Mouse (Mus musculus): ENCODE data around the gene Npdc1. TPM values are rescaled to one million over a fixed set of nuclear protein-coding genes. Genes with fewer than 3 reads are reported as not detected.

Gene Npdc1
- polyA plus RNA-seq, 1 experiment = 107 TPM

- TF ChIP-seq CTCF (IDR thresholded peaks at IDR 0.05; ENCODE audit: borderline replicate concordance, insufficient read depth, low read length) = no peak
- no peak for TF ChIP-seq POLR2A (IDR thresholded peaks at IDR 0.05; ENCODE audit: low read depth, low read length)
- no peak overlapping the region for H3K27ac ChIP-seq (ENCODE audit: insufficient read depth, low read length)
Observed at GRCm38 (mm10) chr2:25441067-25441466, 41.9 kb downstream of the Npdc1 start.

GRCm38 (mm10) chr2:25442682-25443081, 43.5 kb downstream of the Npdc1 start:
- TF ChIP-seq POLR2A (IDR thresholded peaks at IDR 0.05; ENCODE audit: low read depth, low read length) = no peak
- no peak for TF ChIP-seq CTCF (IDR thresholded peaks at IDR 0.05; ENCODE audit: borderline replicate concordance, insufficient read depth, low read length)
- Histone ChIP-seq H3K4me1 (ENCODE audit: control insufficient read depth, insufficient read depth, low read length) (no peaks in the 10 kb centered on the region), H3K4me3 (ENCODE audit: insufficient read depth, low read length) (no peak overlapping the region), H3K27ac (ENCODE audit: insufficient read depth, low read length) (no peak overlapping the region)

More at GRCm38 (mm10) chr2:25441067-25441466, 41.9 kb downstream of the Npdc1 start:
- Histone ChIP-seq H3K4me1 (ENCODE audit: control insufficient read depth, insufficient read depth, low read length) (no peaks in the 10 kb centered on the region), H3K4me3 (ENCODE audit: insufficient read depth, low read length) (no peak overlapping the region)

- Histone ChIP-seq H3K4me3 (ENCODE audit: insufficient read depth, low read length) (no peak overlapping the region), H3K27ac (ENCODE audit: insufficient read depth, low read length) (no peak overlapping the region), H3K4me1 (ENCODE audit: control insufficient read depth, insufficient read depth, low read length) (no peaks in the 10 kb centered on the region)
- TF ChIP-seq CTCF (IDR thresholded peaks at IDR 0.05; ENCODE audit: borderline replicate concordance, insufficient read depth, low read length) (no peak), POLR2A (IDR thresholded peaks at IDR 0.05; ENCODE audit: low read depth, low read length) (no peak)
Observed at GRCm38 (mm10) chr2:25450853-25451647, 51.9 kb downstream of the Npdc1 start.

GRCm38 (mm10) chr2:25452951-25453350, 53.8 kb downstream of the Npdc1 start:
- no peak for TF ChIP-seq POLR2A (IDR thresholded peaks at IDR 0.05; ENCODE audit: low read depth, low read length)
- TF ChIP-seq CTCF (IDR thresholded peaks at IDR 0.05; ENCODE audit: borderline replicate concordance, insufficient read depth, low read length) = no peak
- no peak overlapping the region for H3K27ac ChIP-seq (ENCODE audit: insufficient read depth, low read length)
- H3K4me1 ChIP-seq (ENCODE audit: control insufficient read depth, insufficient read depth, low read length) = no peaks in the 10 kb centered on the region
- no peak overlapping the region for H3K4me3 ChIP-seq (ENCODE audit: insufficient read depth, low read length)

DNA sequence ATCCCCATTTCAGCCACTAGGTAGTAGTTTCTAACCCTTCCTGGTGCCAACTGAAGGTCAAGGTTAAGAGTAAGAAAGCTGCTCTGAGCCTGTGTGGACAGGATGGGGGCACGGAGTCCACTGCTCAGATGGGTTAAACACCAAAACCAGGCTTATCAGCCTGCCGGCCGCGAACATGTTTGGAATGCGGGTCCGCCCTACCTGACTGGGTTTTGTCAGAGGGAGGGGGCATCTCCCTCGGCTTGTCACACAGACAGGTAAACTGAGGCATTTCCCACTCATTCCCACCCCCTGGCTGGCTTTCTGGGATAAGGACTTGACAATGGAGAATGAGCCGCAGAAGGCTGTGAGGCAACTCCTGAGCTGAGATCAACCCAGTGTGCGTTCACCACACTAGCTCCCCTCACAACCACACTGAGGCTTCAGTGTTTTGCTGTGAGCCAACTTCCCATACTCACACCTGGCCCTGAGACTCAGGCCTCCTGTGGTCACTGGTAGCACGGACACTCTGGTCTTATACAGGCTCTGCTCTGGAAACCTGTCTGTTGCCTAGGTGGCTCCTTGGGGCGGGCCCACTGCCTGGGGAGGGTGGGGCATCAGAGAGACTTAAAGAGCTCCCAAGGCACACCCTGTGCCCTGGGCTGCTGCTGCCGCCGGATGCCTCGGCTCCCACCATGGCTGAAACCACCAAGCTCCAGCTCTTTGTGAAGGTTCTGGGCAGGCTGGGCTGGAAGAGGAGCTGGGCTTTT, 57.2 kb downstream of the Npdc1 start, which contains the start of gene Clic3:
Gene Clic3 (plus strand): TSS at position 634 of the 749 bp plus-strand sequence.
- TF ChIP-seq CTCF (IDR thresholded peaks at IDR 0.05; ENCODE audit: borderline replicate concordance, insufficient read depth, low read length) (no peak), POLR2A (IDR thresholded peaks at IDR 0.05; ENCODE audit: low read depth, low read length) (no peak)
- Histone ChIP-seq H3K4me1 (ENCODE audit: control insufficient read depth, insufficient read depth, low read length) (no peaks in the 10 kb centered on the region), H3K27ac (ENCODE audit: insufficient read depth, low read length) (no peak within 1 kb of the TSS), H3K4me3 (ENCODE audit: insufficient read depth, low read length) (no peak within 1 kb of the TSS)

GRCm38 (mm10) chr2:25457022-25457896, 58.1 kb downstream of the Npdc1 start:
- Histone ChIP-seq H3K4me3 (ENCODE audit: insufficient read depth, low read length) (no peak overlapping the region), H3K27ac (ENCODE audit: insufficient read depth, low read length) (no peak overlapping the region), H3K4me1 (ENCODE audit: control insufficient read depth, insufficient read depth, low read length) (no peaks in the 10 kb centered on the region)
- TF ChIP-seq POLR2A (IDR thresholded peaks at IDR 0.05; ENCODE audit: low read depth, low read length) (0 out of 2 replicates have a peak, but pooled peaks have one; percentile 15), CTCF (IDR thresholded peaks at IDR 0.05; ENCODE audit: borderline replicate concordance, insufficient read depth, low read length) (no peak)

DNA sequence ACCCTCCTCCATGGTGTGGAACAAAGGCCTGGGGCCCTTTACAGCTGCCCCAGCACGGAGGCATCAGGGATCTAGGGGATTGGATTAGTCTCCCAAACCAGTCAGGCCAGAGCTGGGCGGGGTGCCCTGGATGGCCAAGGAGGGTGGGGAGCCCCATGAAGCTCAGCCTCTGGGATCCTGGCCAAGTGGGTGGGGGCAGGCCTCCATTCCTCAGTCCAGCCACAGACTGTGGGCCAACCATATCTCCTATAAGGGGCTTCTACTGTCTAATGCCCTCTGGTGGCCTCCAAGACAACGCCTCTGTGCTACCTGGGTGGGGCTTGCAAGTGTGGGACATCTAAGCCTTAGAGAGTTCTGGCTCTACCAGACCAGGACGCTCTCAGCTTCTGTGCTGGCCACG, 59.8 kb downstream of the Npdc1 start:
- no peak overlapping the region for H3K4me3 ChIP-seq (ENCODE audit: insufficient read depth, low read length)
- TF ChIP-seq POLR2A (IDR thresholded peaks at IDR 0.05; ENCODE audit: low read depth, low read length) = no peak
- TF ChIP-seq CTCF (IDR thresholded peaks at IDR 0.05; ENCODE audit: borderline replicate concordance, insufficient read depth, low read length) = no peak
- H3K27ac ChIP-seq (ENCODE audit: insufficient read depth, low read length) = no peak overlapping the region
- no peaks in the 10 kb centered on the region for H3K4me1 ChIP-seq (ENCODE audit: control insufficient read depth, insufficient read depth, low read length)

Other genes starting within 250 kb of the Npdc1 start
- 1.7 and 3.2 TPM in 2 replicates for gene Nrarp, start 218.6 kb upstream of the Npdc1 start, polyA plus RNA-seq (2011; ENCODE audit: insufficient read length, low read depth, missing spikeins)
- 17.5 and 21.8 TPM in 2 replicates for gene Tor4a, start 202.5 kb upstream of the Npdc1 start, polyA plus RNA-seq (2011; ENCODE audit: insufficient read length, low read depth, missing spikeins)
- gene Nelfb, start 187.9 kb upstream of the Npdc1 start, polyA plus RNA-seq (2011; ENCODE audit: insufficient read length, low read depth, missing spikeins) = 38.8 and 42.3 TPM in 2 replicates
- gene Stpg3, start 184.7 kb upstream of the Npdc1 start, polyA plus RNA-seq (2011; ENCODE audit: insufficient read length, low read depth, missing spikeins) = not detected in 2 replicates
- not detected in 2 replicates for gene Fam166a, start 180.6 kb upstream of the Npdc1 start, polyA plus RNA-seq (2011; ENCODE audit: insufficient read length, low read depth, missing spikeins)
- 209 and 237 TPM in 2 replicates for gene Tubb4b, start 174.6 kb upstream of the Npdc1 start, polyA plus RNA-seq (2011; ENCODE audit: insufficient read length, low read depth, missing spikeins)
- not detected in 2 replicates for gene Slc34a3, start 165.0 kb upstream of the Npdc1 start, polyA plus RNA-seq (2011; ENCODE audit: insufficient read length, low read depth, missing spikeins)
- not detected in 2 replicates for gene Rnf224, start 162.6 kb upstream of the Npdc1 start, polyA plus RNA-seq (2011; ENCODE audit: insufficient read length, low read depth, missing spikeins)
- gene Rnf208, start 157.1 kb upstream of the Npdc1 start, polyA plus RNA-seq (2011; ENCODE audit: insufficient read length, low read depth, missing spikeins) = 0.42 TPM in 1 of 2 replicates, not detected in the other
- gene Cysrt1, start 156.9 kb upstream of the Npdc1 start, polyA plus RNA-seq (2011; ENCODE audit: insufficient read length, low read depth, missing spikeins) = not detected in 2 replicates
- 2.3 TPM in 1 of 2 replicates, not detected in the other for gene AL732309.1, start 152.5 kb upstream of the Npdc1 start, polyA plus RNA-seq (2011; ENCODE audit: insufficient read length, low read depth, missing spikeins)
- gene Tmem203, start 143.9 kb upstream of the Npdc1 start, polyA plus RNA-seq (2011; ENCODE audit: insufficient read length, low read depth, missing spikeins) = 11.6 and 15.3 TPM in 2 replicates
- gene Tprn, start 136.7 kb upstream of the Npdc1 start, polyA plus RNA-seq (2011; ENCODE audit: insufficient read length, low read depth, missing spikeins) = 7.1 and 9.5 TPM in 2 replicates
- gene Ssna1, start 126.9 kb upstream of the Npdc1 start, polyA plus RNA-seq (2011; ENCODE audit: insufficient read length, low read depth, missing spikeins) = 46.2 and 49.4 TPM in 2 replicates
- gene Anapc2, start 126.9 kb upstream of the Npdc1 start, polyA plus RNA-seq (2011; ENCODE audit: insufficient read length, low read depth, missing spikeins) = 93.8 and 95.3 TPM in 2 replicates
- not detected in 2 replicates for gene Tmem210, start 111.2 kb upstream of the Npdc1 start, polyA plus RNA-seq (2011; ENCODE audit: insufficient read length, low read depth, missing spikeins)
- not detected in 2 replicates for gene Lrrc26, start 109.4 kb upstream of the Npdc1 start, polyA plus RNA-seq (2011; ENCODE audit: insufficient read length, low read depth, missing spikeins)
- 1.6 and 1.7 TPM in 2 replicates for gene Grin1, start 80.2 kb upstream of the Npdc1 start, polyA plus RNA-seq (2011; ENCODE audit: insufficient read length, low read depth, missing spikeins)
- gene Man1b1, start 67.0 kb upstream of the Npdc1 start, polyA plus RNA-seq (2011; ENCODE audit: insufficient read length, low read depth, missing spikeins) = 41.1 and 70.7 TPM in 2 replicates
- 29.9 and 32.9 TPM in 2 replicates for gene Dpp7, start 43.0 kb upstream of the Npdc1 start, polyA plus RNA-seq (2011; ENCODE audit: insufficient read length, low read depth, missing spikeins)
- gene Uap1l1, start 33.7 kb upstream of the Npdc1 start, polyA plus RNA-seq (2011; ENCODE audit: insufficient read length, low read depth, missing spikeins) = 40.0 and 42.2 TPM in 2 replicates
- 3.3 and 5.2 TPM in 2 replicates for gene Sapcd2, start 27.0 kb upstream of the Npdc1 start, polyA plus RNA-seq (2011; ENCODE audit: insufficient read length, low read depth, missing spikeins)
- 0.33 and 2.2 TPM in 2 replicates for gene Entpd2, start 3.5 kb upstream of the Npdc1 start, polyA plus RNA-seq (2011; ENCODE audit: insufficient read length, low read depth, missing spikeins)
- not detected in 2 replicates for gene Fut7, start 23.9 kb downstream of the Npdc1 start, polyA plus RNA-seq (2011; ENCODE audit: insufficient read length, low read depth, missing spikeins)
- 7.8 and 12.1 TPM in 2 replicates for gene Abca2, start 29.4 kb downstream of the Npdc1 start, polyA plus RNA-seq (2011; ENCODE audit: insufficient read length, low read depth, missing spikeins)
- gene Clic3, start 57.5 kb downstream of the Npdc1 start, polyA plus RNA-seq (2011; ENCODE audit: insufficient read length, low read depth, missing spikeins) = not detected in 2 replicates
- gene Paxx, start 61.7 kb downstream of the Npdc1 start, polyA plus RNA-seq (2011; ENCODE audit: insufficient read length, low read depth, missing spikeins) = 12.9 and 13.6 TPM in 2 replicates
- not detected in 2 replicates for gene Ptgds, start 70.7 kb downstream of the Npdc1 start, polyA plus RNA-seq (2011; ENCODE audit: insufficient read length, low read depth, missing spikeins)
- gene Lcn12, start 94.6 kb downstream of the Npdc1 start, polyA plus RNA-seq (2011; ENCODE audit: insufficient read length, low read depth, missing spikeins) = not detected in 2 replicates
- 28.0 and 40.7 TPM in 2 replicates for gene Fbxw5, start 101.4 kb downstream of the Npdc1 start, polyA plus RNA-seq (2011; ENCODE audit: insufficient read length, low read depth, missing spikeins)
- gene C8g, start 102.4 kb downstream of the Npdc1 start, polyA plus RNA-seq (2011; ENCODE audit: insufficient read length, low read depth, missing spikeins) = 0.91 and 1.2 TPM in 2 replicates
- gene Traf2, start 147.6 kb downstream of the Npdc1 start, polyA plus RNA-seq (2011; ENCODE audit: insufficient read length, low read depth, missing spikeins) = 11.5 and 13.1 TPM in 2 replicates
- 102 and 122 TPM in 2 replicates for gene Edf1, start 158.5 kb downstream of the Npdc1 start, polyA plus RNA-seq (2011; ENCODE audit: insufficient read length, low read depth, missing spikeins)
- 0.45 and 1.0 TPM in 2 replicates for gene Mamdc4, start 175.5 kb downstream of the Npdc1 start, polyA plus RNA-seq (2011; ENCODE audit: insufficient read length, low read depth, missing spikeins)
- gene Phpt1, start 175.9 kb downstream of the Npdc1 start, polyA plus RNA-seq (2011; ENCODE audit: insufficient read length, low read depth, missing spikeins) = 33.0 and 46.4 TPM in 2 replicates
- 0.17 and 0.25 TPM in 2 replicates for gene Ajm1, start 182.4 kb downstream of the Npdc1 start, polyA plus RNA-seq (2011; ENCODE audit: insufficient read length, low read depth, missing spikeins)
- gene Rabl6, start 209.2 kb downstream of the Npdc1 start, polyA plus RNA-seq (2011; ENCODE audit: insufficient read length, low read depth, missing spikeins) = 51.0 and 63.2 TPM in 2 replicates
- not detected in 2 replicates for gene Ccdc183, start 218.3 kb downstream of the Npdc1 start, polyA plus RNA-seq (2011; ENCODE audit: insufficient read length, low read depth, missing spikeins)
- gene Tmem141, start 222.7 kb downstream of the Npdc1 start, polyA plus RNA-seq (2011; ENCODE audit: insufficient read length, low read depth, missing spikeins) = 17.3 and 18.3 TPM in 2 replicates
- not detected in 2 replicates for gene Fcna, start 228.7 kb downstream of the Npdc1 start, polyA plus RNA-seq (2011; ENCODE audit: insufficient read length, low read depth, missing spikeins)

All from embryonic fibroblast, embryonic 13.5 days (primary cell).